Mouse (Mus musculus): ENCODE measurements around the gene Acot7. TPM values are rescaled to one million over a fixed set of nuclear protein-coding genes. Genes with fewer than 3 reads are reported as not detected.
A peak's percentile ranks its signal among the peaks of the same experiment; 100 is the strongest.

The Acot7 gene
- total RNA-seq, 2 experiments from 2014 or later: 48.3 to 53.2 TPM

GRCm38 (mm10) chr4:152150546-152150945 lies 27.4 kb upstream of the Acot7 start:
- no peak for DNase-seq
- intact Hi-C loops (cut with DNase I): no loop called here

GRCm38 (mm10) chr4:152151451-152151965 lies 26.4 kb upstream of the Acot7 start:
- intact Hi-C loops (cut with DNase I): no loop called here
- DNase-seq: no peak

- intact Hi-C loops (cut with DNase I): no loop called here
- peak; percentile 54 to 59 for DNase-seq
Measured at GRCm38 (mm10) chr4:152151966-152152544, 25.9 kb upstream of the Acot7 start, which contains the start of gene Espn. TSS of gene Espn (minus strand) at chr4:152152371.

- intact Hi-C loops (cut with DNase I): no loop called here
- DNase-seq: peak; percentile 87 to 93
Measured at GRCm38 (mm10) chr4:152153771-152154177, 24.2 kb upstream of the Acot7 start.

DNA sequence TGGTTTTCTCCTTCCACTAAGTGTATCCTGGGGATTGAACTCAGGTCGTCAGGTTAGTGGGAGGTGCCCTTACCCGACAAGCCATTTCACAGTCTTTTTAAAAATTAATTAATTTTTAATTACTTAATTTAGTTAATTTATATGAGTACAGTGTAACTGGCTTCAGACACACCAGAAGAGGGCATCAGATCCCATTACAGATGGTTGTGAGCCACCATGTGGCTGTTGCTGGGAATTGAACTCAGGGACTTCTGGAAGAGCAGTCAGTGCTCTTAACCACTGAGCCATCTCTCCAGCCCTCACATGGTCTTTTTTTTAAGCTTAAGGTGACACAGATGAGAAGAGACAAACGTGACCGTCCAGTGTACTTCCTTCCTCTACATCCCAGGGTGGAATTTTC lies 22.9 kb upstream of the Acot7 start:
- no peak for DNase-seq
- intact Hi-C loops (cut with DNase I): no loop called here

GRCm38 (mm10) chr4:152157779-152158584 lies 20.0 kb upstream of the Acot7 start:
- peak in 1 of 2 experiments; percentile 63 for DNase-seq

DNA sequence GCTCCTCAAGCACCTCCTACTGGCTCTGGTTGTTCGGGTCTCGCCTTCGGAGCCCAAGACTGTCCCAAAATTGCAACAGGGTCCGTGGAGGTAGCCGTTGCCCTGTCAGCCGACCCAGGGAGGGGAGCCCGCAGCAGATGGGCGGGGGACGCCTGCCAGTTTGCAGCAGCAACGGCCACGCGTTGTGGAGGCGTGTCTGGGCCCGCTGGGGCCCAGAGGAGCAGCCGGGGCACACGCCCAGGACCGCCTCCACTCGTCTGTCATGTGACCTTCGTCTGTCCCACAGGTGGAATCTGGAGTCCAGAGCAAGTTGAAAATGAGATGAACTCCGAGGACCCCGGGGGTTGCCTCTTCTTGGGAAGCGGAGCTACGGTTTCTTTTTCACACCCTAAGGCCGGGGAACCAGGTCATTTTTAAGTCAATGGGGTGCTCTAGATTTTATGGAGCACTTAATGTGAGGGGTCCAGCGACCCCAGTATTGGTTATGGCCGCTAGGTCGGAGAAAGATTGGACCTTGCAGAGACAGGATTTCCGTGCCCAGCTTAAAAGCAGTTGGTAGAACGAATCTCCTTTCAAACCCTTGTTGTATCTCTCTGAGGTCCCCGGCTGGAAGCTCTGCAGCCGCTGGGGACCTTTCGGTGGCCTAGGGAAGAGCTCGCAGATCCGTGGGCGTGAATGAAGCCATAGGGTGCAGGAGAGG lies 19.2 kb upstream of the Acot7 start, which contains the start of gene Hes2:
Gene Hes2 (plus strand): TSS at position 283 of the 700 bp plus-strand sequence.
- DNase-seq: no peak
- intact Hi-C loops (cut with DNase I): no loop called here

More at GRCm38 (mm10) chr4:152157779-152158584, 20.0 kb upstream of the Acot7 start:
- intact Hi-C loops (cut with DNase I): no loop called here

- no peak for DNase-seq
- intact Hi-C loops (cut with DNase I): no loop called here
Measured at GRCm38 (mm10) chr4:152159285-152159678, 18.7 kb upstream of the Acot7 start.

DNA sequence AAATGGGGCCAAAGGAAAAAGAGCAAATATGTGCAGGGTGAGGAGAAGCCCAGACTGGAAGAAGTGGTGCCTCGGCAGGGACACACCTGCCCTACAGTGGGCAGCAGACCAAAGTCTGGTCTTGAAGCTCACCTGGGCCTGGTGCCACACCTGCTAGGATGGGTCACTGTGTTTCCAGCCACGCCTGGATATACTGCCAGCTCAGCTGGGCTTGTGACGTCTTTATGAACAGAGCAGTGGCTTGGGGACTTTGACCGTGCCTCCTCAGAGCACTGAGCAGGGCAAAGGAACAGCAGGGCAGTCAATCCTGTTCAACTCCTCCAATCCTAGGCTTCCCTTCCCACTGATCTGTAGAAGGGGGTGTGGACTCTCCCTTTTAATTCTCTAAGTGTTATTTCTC lies 17.2 kb upstream of the Acot7 start:
- no peak for DNase-seq
- intact Hi-C loops (cut with DNase I): no loop called here

- intact Hi-C loops (cut with DNase I): no loop called here
Measured at GRCm38 (mm10) chr4:152161601-152162000, 16.3 kb upstream of the Acot7 start.

GRCm38 (mm10) chr4:152162748-152163147 lies 15.2 kb upstream of the Acot7 start:
- intact Hi-C loops (cut with DNase I): no loop called here
- no peak for DNase-seq

More at GRCm38 (mm10) chr4:152161601-152162000, 16.3 kb upstream of the Acot7 start:
- no peak for DNase-seq

GRCm38 (mm10) chr4:152165036-152165931 lies 12.7 kb upstream of the Acot7 start:
- intact Hi-C loops (cut with DNase I): no loop called here
- peak; percentile 73 to 91 for DNase-seq

GRCm38 (mm10) chr4:152168052-152168451 lies 9.9 kb upstream of the Acot7 start:
- no peak for DNase-seq
- intact Hi-C loops (cut with DNase I): no loop called here

DNA sequence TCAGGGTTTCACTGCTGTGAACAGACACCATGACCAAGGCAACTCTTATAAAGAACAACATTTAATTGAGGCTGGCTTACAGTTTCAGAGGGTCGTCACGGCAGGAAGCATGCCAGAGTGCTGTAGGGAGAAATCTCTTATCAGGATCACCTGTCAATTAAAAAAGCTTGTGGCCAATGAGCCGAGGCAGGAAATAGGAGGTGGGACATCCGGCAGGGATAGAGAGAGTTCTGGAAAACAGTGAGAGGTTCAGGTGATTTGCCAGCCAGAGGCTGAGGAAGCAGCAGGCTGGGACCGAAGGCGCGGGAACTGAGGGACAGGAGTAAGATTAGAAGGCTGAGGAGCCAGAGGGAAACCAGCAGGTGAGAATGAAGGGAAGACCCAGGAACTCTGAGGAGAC lies 8.8 kb upstream of the Acot7 start:
- intact Hi-C loops (cut with DNase I): no loop called here
- DNase-seq: no peak

- intact Hi-C loops (cut with DNase I): loop anchor here (5.0 kb wide), 1 partner anchor 322 kb away; no protein-coding TSS in a partner anchor
Measured at GRCm38 (mm10) chr4:152170286-152170685, 7.6 kb upstream of the Acot7 start.

DNA sequence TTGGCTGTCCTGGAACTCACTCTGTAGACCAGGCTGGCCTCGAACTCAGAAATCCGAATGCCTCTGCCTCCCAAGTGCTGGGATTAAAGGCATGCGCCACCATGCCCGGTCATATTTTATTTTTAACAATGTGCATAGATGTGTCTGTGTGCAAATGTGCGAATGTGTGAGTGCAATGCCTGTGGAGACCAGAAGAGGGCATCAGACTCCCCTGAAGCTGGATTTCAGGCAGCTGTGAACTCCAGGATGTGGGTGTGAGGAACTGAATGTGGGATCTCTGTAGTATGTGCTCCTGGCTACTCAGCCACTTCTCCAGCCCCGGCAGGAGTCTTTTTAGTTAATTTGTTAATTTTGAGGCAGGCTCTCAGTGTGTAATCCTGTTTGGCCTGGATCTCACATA lies 6.4 kb upstream of the Acot7 start:
- intact Hi-C loops (cut with DNase I): loop anchor here (5.0 kb wide), 1 partner anchor 321 kb away; no protein-coding TSS in a partner anchor
- no peak for DNase-seq

More at GRCm38 (mm10) chr4:152170286-152170685, 7.6 kb upstream of the Acot7 start:
- DNase-seq: no peak

DNA sequence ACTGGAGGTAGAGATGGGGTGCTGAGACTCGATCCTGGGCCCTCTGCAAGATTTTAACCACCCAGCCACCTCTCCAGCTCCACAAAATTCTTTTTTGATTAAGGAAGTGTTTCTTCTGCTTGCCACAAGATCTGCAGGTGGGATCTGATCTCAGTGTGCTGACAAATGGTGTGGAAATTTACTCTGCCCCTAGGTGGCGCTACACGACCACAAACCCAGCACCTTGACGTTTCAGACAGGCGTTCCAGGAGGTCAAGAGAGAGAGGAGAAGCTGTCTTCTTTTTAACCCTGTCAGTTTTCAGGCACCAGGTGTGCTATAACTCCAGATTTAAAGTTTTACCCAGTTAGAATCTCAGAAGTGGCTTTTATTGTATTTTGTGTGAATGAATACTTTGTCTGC lies 4.9 kb upstream of the Acot7 start:
- intact Hi-C loops (cut with DNase I): loop anchor here (1.0 to 5.0 kb wide), 4 partner anchors 39 to 319 kb away; no protein-coding TSS in a partner anchor
- peak; percentile 84 to 89 for DNase-seq

GRCm38 (mm10) chr4:152173956-152174355 lies 4.0 kb upstream of the Acot7 start:
- intact Hi-C loops (cut with DNase I): loop anchor here (1.0 to 5.0 kb wide), 4 partner anchors 38 to 318 kb away; no protein-coding TSS in a partner anchor
- no peak for DNase-seq

GRCm38 (mm10) chr4:152176638-152177037 lies 1.3 kb upstream of the Acot7 start:
- DNase-seq: no peak
- intact Hi-C loops (cut with DNase I): no loop called here

DNA sequence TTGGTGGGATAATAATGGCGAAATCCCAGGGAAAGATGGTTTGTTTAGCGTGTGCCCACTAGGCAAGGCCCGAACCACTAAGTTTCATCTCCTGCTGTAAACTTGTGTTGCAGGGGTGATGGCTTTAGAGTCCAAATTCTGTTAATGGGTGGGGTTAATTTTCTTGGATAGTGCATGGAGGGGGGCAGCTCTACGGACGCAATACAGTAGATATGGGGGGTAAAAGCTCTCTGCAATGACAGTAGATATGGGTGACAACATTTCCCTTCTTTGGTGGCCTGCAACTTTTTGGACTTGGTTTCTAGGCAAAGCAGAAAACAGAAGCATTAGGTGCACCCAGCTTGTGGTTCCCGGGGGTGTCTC lies 779 bp upstream of the Acot7 start:
- DNase-seq: no peak
- intact Hi-C loops (cut with DNase I): no loop called here
